Mouse (Mus musculus) embryo, embryonic 11.5 days (tissue): ENCODE results near the gene Rasl10a.

Experiments used
- DNase-seq: peaks from one replicate; pipeline ENCODE4 v3.0.0-alpha.2; 2012; ENCODE audit warnings: low read depth, low spot score

Gene Rasl10a

GRCm38 (mm10) chr11:5057856-5058641 is at the start of gene Rasl10a:
Rasl10a (plus strand) TSS chr11:5058128.
- DNase-seq = no peak

GRCm38 (mm10) chr11:5008867-5009266 is 49.1 kb upstream of the Rasl10a start:
- DNase-seq = no peak

- no peak for DNase-seq
These were observed 48.4 kb upstream of the Rasl10a start for GRCm38 (mm10) chr11:5009354-5010074.

GRCm38 (mm10) chr11:5010205-5010604 is 47.7 kb upstream of the Rasl10a start:
- no peak for DNase-seq

GRCm38 (mm10) chr11:5011480-5011879 is 46.4 kb upstream of the Rasl10a start:
- DNase-seq = no peak

- DNase-seq = no peak
These were observed 45.7 kb upstream of the Rasl10a start for GRCm38 (mm10) chr11:5012213-5012715.

- no peak for DNase-seq
These were observed 42.2 kb upstream of the Rasl10a start for GRCm38 (mm10) chr11:5015720-5016119.

GRCm38 (mm10) chr11:5016286-5016685 is 41.6 kb upstream of the Rasl10a start:
- DNase-seq = no peak

- no peak for DNase-seq
These were observed 40.4 kb upstream of the Rasl10a start for GRCm38 (mm10) chr11:5017506-5017905.

- no peak for DNase-seq
These were observed 32.8 kb upstream of the Rasl10a start for GRCm38 (mm10) chr11:5025108-5025507.

- DNase-seq = no peak
These were observed 29.7 kb upstream of the Rasl10a start for GRCm38 (mm10) chr11:5028228-5028627.

- DNase-seq = no peak
These were observed 25.2 kb upstream of the Rasl10a start for GRCm38 (mm10) chr11:5032706-5033105.

- no peak for DNase-seq
These were observed 24.8 kb upstream of the Rasl10a start for GRCm38 (mm10) chr11:5033136-5033535.

GRCm38 (mm10) chr11:5035421-5035820 is 22.5 kb upstream of the Rasl10a start:
- DNase-seq = no peak

GRCm38 (mm10) chr11:5037146-5037854 is 20.6 kb upstream of the Rasl10a start:
- DNase-seq = no peak

GRCm38 (mm10) chr11:5040585-5040984 is 17.3 kb upstream of the Rasl10a start:
- no peak for DNase-seq

- DNase-seq = no peak
These were observed 16.7 kb upstream of the Rasl10a start for GRCm38 (mm10) chr11:5041144-5041780.

- no peak for DNase-seq
These were observed 15.1 kb upstream of the Rasl10a start for GRCm38 (mm10) chr11:5042645-5043381.

GRCm38 (mm10) chr11:5046321-5046926 is 11.5 kb upstream of the Rasl10a start:
- DNase-seq = no peak

- DNase-seq = no peak
These were observed 6.3 kb upstream of the Rasl10a start for GRCm38 (mm10) chr11:5051629-5052028.
